Mouse (Mus musculus) ES-E14 (cell line): ENCODE results near the gene Ski. TPM values are rescaled to one million over a fixed set of nuclear protein-coding genes. Genes with fewer than 3 reads are reported as not detected.

ENCODE experiments used
- DNase-seq: peaks from one replicate; pipeline ENCODE4 v3.0.0-alpha.2; 2013; ENCODE audit warnings: low read depth, low spot score
- H3K27ac ChIP-seq: 2 replicates; pipeline ENCODE4 v1.5.1; 2012; ENCODE audit warnings: low read depth, mild to moderate bottlenecking, low read length, moderate library complexity, mixed read lengths; ENCODE audit not compliant: poor library complexity, insufficient read depth, severe bottlenecking
- H3K36me3 ChIP-seq: 2 replicates; pipeline ENCODE4 v1.6.1; 2012; ENCODE audit warnings: mild to moderate bottlenecking, low read length, moderate library complexity, mixed read lengths; ENCODE audit not compliant: control insufficient read depth, poor library complexity, insufficient read depth, severe bottlenecking
- H3K4me1 ChIP-seq, 2 experiments: fragments of 150-350 bp in 1 of 2; sonication (generic) in 1 of 2; 2 replicates each; pipeline ENCODE4 v1.6.1; 2012; ENCODE audit warnings: low read length in 2 of 2, mild to moderate bottlenecking in 1 of 2, mixed read lengths in 1 of 2; ENCODE audit not compliant: control insufficient read depth in 2 of 2, insufficient read depth in 2 of 2, poor library complexity in 1 of 2
- H3K4me3 ChIP-seq, 2 experiments: fragments of 150-350 bp in 1 of 2; sonication (generic) in 1 of 2; 2 replicates each; pipeline ENCODE4 v1.5.1; 2012; ENCODE audit warnings: low read length in 2 of 2, low read depth in 1 of 2, mild to moderate bottlenecking in 1 of 2, mixed read lengths in 1 of 2; ENCODE audit not compliant: insufficient read depth in 1 of 2, poor library complexity in 1 of 2, severe bottlenecking in 1 of 2
- H3K9ac ChIP-seq: 2 replicates; pipeline ENCODE4 v1.6.1; 2012; ENCODE audit warnings: low read depth, mild to moderate bottlenecking, low read length, mixed read lengths; ENCODE audit not compliant: poor library complexity, insufficient read depth, severe bottlenecking
- H3K9me3 ChIP-seq: fragments of 150-350 bp; sonication (generic); 2 replicates; pipeline ENCODE4 v1.6.1; 2012; ENCODE audit warnings: low read depth, mild to moderate bottlenecking, low read length; ENCODE audit not compliant: control insufficient read depth, insufficient read depth
- CHD2 ChIP-seq: IDR thresholded peaks from 2 replicates; pipeline ENCODE4 v1.6.1; 2014; ENCODE audit warnings: mild to moderate bottlenecking, low read depth, low read length, inconsistent platforms
- HCFC1 ChIP-seq: IDR thresholded peaks from 2 replicates; pipeline ENCODE4 v1.6.1; 2012; ENCODE audit warnings: low read length, inconsistent platforms, borderline replicate concordance; ENCODE audit not compliant: insufficient read depth
- MAFK ChIP-seq: IDR thresholded peaks from 2 replicates; pipeline ENCODE4 v1.6.1; 2014; ENCODE audit warnings: mild to moderate bottlenecking, low read depth, low read length, inconsistent platforms; ENCODE audit not compliant: insufficient read depth
- ZC3H11A ChIP-seq: IDR thresholded peaks from 2 replicates; pipeline ENCODE4 v1.6.1; 2012; ENCODE audit warnings: low read depth, mild to moderate bottlenecking, inconsistent platforms, low read length, borderline replicate concordance
- ZNF384 ChIP-seq: IDR thresholded peaks from 2 replicates; pipeline ENCODE4 v1.6.1; 2012; ENCODE audit warnings: low read depth, low read length, inconsistent platforms
- in situ Hi-C, 2 experiments: fragments of 600-800 bp; cut with MboI; formaldehyde crosslinking; loops; one replicate each; pipeline ENCODE4 v1.15.1; 2025; ENCODE audit warnings: low sequenced_read_pairs in 2 of 2, inconsistent platforms in 1 of 2; ENCODE audit not compliant: unreplicated experiment in 2 of 2
- total RNA-seq: library from RNA; depleted of rRNA; stranded (reverse); fragments of 300-350 nt; gene quantifications from 2 replicates; pipeline ENCODE4 v1.2.3, GENCODE M21; 2012

Gene Ski
- total RNA-seq, 1 experiment = 30.2 TPM

DNA sequence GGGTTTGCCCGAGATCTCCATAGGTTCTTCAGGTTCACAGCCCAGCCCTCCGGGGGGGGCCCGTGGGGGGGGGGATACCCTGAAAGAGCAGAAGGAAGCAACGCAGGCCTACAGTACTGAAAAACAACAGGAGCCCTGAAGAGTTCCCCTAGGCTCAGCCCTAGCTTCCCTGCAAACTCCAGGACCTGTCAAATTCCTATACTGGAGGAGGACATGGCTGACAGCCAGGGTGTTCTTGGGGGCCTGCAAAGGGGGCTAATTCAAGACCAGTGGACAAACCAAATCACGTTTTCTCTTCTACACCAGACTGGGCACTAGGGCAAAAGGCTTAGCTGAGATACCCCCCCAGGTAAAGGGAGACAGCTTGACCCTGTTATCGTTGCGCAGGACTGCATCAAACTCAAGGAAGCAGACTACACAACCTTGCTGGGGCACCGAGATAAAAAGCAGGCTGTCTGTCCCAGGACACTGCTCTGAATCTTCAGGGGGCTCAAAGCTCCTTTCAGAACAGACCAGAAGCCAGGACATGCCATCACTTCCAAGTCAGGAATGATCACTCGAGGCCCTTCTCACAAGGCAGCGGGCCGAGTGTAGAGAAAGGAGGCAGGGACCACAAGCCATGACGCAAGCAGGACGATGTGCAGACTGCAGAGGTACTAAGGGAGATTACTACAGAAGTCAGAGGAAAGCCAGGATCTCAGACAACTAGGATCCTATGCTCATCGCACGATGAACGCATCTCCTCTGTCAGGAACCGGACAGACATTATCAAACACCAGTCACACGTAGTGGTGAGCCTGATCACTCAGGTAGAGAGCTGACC, 37.9 kb downstream of the Ski start:
- no peaks in the 10 kb centered on the region for H3K9me3 ChIP-seq
- in situ Hi-C loops = no loop called here
- peaks cover 36 to 47% of the 10 kb centered on the region in 2 experiments for H3K4me1 ChIP-seq
- peaks cover 8% of the 10 kb centered on the region; the same call in 1 of the 2 replicates for H3K36me3 ChIP-seq
- H3K4me3 ChIP-seq = no peak overlapping the region
- TF ChIP-seq MAFK = no peak
- TF ChIP-seq CHD2 = no peak
- H3K27ac ChIP-seq = no peak overlapping the region
- no peak overlapping the region for H3K9ac ChIP-seq
- DNase-seq = no peak

DNA sequence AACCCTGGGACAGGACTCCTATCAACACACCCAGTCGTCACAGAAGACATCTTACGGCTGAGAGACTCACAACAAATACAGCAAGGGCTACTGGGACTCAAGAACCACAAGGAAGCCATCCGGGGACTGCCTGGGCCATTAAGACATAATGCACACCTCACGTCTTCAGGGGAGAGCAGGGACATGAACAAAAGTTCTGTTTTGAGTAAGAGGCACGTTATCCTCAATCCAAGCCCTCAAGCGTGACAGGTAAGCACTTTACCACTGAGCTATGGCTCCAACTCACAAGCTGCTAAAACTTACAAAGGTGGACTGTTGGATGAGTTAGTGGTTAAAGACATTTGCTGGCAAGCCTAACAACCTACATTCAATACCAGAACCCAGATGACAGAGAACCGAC, 39.2 kb downstream of the Ski start:
- H3K4me1 ChIP-seq = peaks cover 27 to 48% of the 10 kb centered on the region in 2 experiments
- DNase-seq = no peak
- in situ Hi-C loops = no loop called here
- H3K9ac ChIP-seq = no peak overlapping the region
- H3K36me3 ChIP-seq = peaks cover 8% of the 10 kb centered on the region; the same call in 1 of the 2 replicates
- H3K9me3 ChIP-seq = no peaks in the 10 kb centered on the region
- TF ChIP-seq MAFK (no peak), ZC3H11A (no peak), CHD2 (no peak), ZNF384 (no peak), HCFC1 (no peak)
- H3K4me3 ChIP-seq = no peak overlapping the region
- H3K27ac ChIP-seq = no peak overlapping the region

DNA sequence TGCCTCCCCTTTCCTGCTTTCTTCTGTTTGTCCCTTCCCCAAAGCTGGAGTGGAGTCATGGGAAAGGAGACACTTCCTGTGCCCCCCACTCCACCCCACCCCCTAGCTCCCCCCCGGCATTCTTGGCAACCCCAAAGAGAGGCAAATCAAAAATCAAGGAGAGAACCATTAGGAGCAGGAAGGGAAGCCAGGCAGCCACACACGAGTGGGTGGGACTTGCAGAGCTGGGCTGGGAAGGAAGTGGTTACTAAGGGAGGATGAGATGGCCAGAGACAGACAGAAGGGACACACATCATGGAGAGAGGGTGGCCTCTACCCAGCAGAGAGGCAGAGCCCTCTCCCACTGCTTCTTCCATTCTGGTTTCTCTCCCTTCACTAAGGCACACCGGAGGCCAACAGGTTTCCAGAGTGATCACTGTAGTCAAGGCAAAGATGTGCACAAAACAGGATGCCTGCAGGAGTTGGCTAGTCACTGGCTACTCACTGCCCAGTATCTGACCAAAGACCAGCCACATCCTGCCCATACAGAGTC, 43.3 kb downstream of the Ski start:
- Histone ChIP-seq H3K9me3 (no peaks in the 10 kb centered on the region), H3K9ac (no peak overlapping the region), H3K4me3 (no peak overlapping the region), H3K27ac (peak overlapping the region; percentile 57), H3K36me3 (peaks cover 3% of the 10 kb centered on the region; the same call in 1 of the 2 replicates), H3K4me1 (peaks cover 28 to 50% of the 10 kb centered on the region in 2 experiments)
- in situ Hi-C loops = no loop called here
- no peak for DNase-seq
- TF ChIP-seq HCFC1 = no peak
- TF ChIP-seq ZNF384 = no peak
- no peak for TF ChIP-seq MAFK
- no peak for TF ChIP-seq ZC3H11A
- no peak for TF ChIP-seq CHD2

DNA sequence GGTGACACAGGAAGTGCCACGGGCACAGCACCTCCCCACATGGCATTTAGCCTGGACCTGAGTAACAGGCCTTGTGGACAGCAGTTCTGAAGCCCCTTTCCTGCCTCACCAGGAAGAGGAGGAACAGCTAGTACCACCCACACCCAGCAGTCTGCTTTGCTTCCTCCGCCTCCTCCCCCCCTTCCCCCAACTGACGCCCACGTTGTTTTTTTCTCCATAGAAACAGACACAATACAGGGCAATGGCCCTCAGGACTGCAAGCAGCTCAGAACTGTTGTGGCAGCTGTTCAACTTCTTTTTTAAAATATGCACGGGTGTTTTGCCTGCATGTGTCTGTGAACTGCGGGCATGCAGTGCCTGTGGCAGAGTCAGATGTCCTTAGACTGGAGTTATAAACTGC, 44.1 kb downstream of the Ski start:
- H3K4me1 ChIP-seq = peaks cover 26 to 52% of the 10 kb centered on the region in 2 experiments
- H3K36me3 ChIP-seq = peaks cover 3% of the 10 kb centered on the region; the same call in 1 of the 2 replicates
- no peak overlapping the region; the same call in 1 of the 2 replicates for H3K9ac ChIP-seq
- in situ Hi-C loops = no loop called here
- peak; percentile 50 for DNase-seq
- H3K27ac ChIP-seq = peak overlapping the region; percentile 57
- H3K4me3 ChIP-seq = no peak overlapping the region
- H3K9me3 ChIP-seq = no peaks in the 10 kb centered on the region
- TF ChIP-seq ZNF384 (peak; percentile 24; the same call in 1 of the 2 replicates), HCFC1 (peak; percentile 40; the same call in 1 of the 2 replicates), MAFK (no peak), ZC3H11A (no peak), CHD2 (0 out of 2 replicates have a peak, but pooled peaks have one; percentile 29)
